Mouse (Mus musculus): ENCODE measurements around the gene Gm40193. TPM values are rescaled to one million over a fixed set of nuclear protein-coding genes. Genes with fewer than 3 reads are reported as not detected.

Gene Gm40193
- polyA plus RNA-seq, 1 experiment from 2014 or later: not detected

GRCm38 (mm10) chr11:70489138-70489537 lies 43.6 kb downstream of the Gm40193 start:
- no peak for TF ChIP-seq CTCF (IDR thresholded peaks at IDR 0.05; ENCODE audit: low read depth)
- ATAC-seq (ENCODE audit: insufficient read depth) (no peak), DNase-seq (no peak)
- Histone ChIP-seq H3K36me3 (ENCODE audit: insufficient read depth) (no peaks in the 10 kb centered on the region), H3K9ac (no peak overlapping the region), H3K4me3 (ENCODE audit: low read depth, low read length) (no peak overlapping the region), H3K27ac (ENCODE audit: low read depth) (no peak overlapping the region), H3K27me3 (ENCODE audit: insufficient read depth, low read length) (no peaks in the 10 kb centered on the region), H3K9me3 (ENCODE audit: low read depth, low read length) (no peaks in the 10 kb centered on the region), H3K4me2 (no peak overlapping the region), H3K4me1 (ENCODE audit: insufficient read depth) (no peaks in the 10 kb centered on the region)
- 82% methylated on average over 3 of the region's 3 CpGs for WGBS

- H3K36me3 ChIP-seq (ENCODE audit: insufficient read depth): no peaks in the 10 kb centered on the region
- H3K27me3 ChIP-seq (ENCODE audit: insufficient read depth, low read length): no peaks in the 10 kb centered on the region
- DNase-seq (no peak), ATAC-seq (ENCODE audit: insufficient read depth) (no peak)
- no peaks in the 10 kb centered on the region for H3K4me1 ChIP-seq (ENCODE audit: insufficient read depth)
- no peak overlapping the region for H3K9ac ChIP-seq
- WGBS: 30% methylated on average over 4 of the region's 4 CpGs
- H3K4me3 ChIP-seq (ENCODE audit: low read depth, low read length): no peak overlapping the region
- H3K9me3 ChIP-seq (ENCODE audit: low read depth, low read length): no peaks in the 10 kb centered on the region
- H3K27ac ChIP-seq (ENCODE audit: low read depth): no peak overlapping the region
- TF ChIP-seq CTCF (IDR thresholded peaks at IDR 0.05; ENCODE audit: low read depth): no peak
- no peak overlapping the region for H3K4me2 ChIP-seq
These were observed 44.9 kb downstream of the Gm40193 start for GRCm38 (mm10) chr11:70487816-70488215.

- WGBS: 19% methylated on average over 2 of the region's 2 CpGs
- ATAC-seq (ENCODE audit: insufficient read depth): no peak
- Histone ChIP-seq H3K36me3 (ENCODE audit: insufficient read depth) (no peaks in the 10 kb centered on the region), H3K4me2 (no peak overlapping the region), H3K9me3 (ENCODE audit: low read depth, low read length) (no peaks in the 10 kb centered on the region), H3K9ac (no peak overlapping the region), H3K27me3 (ENCODE audit: insufficient read depth, low read length) (no peaks in the 10 kb centered on the region), H3K4me3 (ENCODE audit: low read depth, low read length) (no peak overlapping the region), H3K27ac (ENCODE audit: low read depth) (no peak overlapping the region), H3K4me1 (ENCODE audit: insufficient read depth) (no peaks in the 10 kb centered on the region)
- TF ChIP-seq CTCF (IDR thresholded peaks at IDR 0.05; ENCODE audit: low read depth): no peak
- DNase-seq: peak; percentile 37
These were observed 47.2 kb downstream of the Gm40193 start for GRCm38 (mm10) chr11:70485498-70485897.

Other genes with a start within 250 kb of the Gm40193 start
- not detected in 2 replicates for gene Alox12e, start 210.3 kb downstream of the Gm40193 start, polyA plus RNA-seq (2014; fragmentation: Nextera tagmentation; extraction: Ambion mirVana)
- gene Alox15, start 180.9 kb downstream of the Gm40193 start, polyA plus RNA-seq (2014; fragmentation: Nextera tagmentation; extraction: Ambion mirVana): 0.18 and 0.50 TPM in 2 replicates
- 44.4 and 46.5 TPM in 2 replicates for gene Pelp1, start 122.9 kb downstream of the Gm40193 start, polyA plus RNA-seq (2014; fragmentation: Nextera tagmentation; extraction: Ambion mirVana)
- gene Arrb2, start 100.3 kb downstream of the Gm40193 start, polyA plus RNA-seq (2014; fragmentation: Nextera tagmentation; extraction: Ambion mirVana): 15.1 and 17.6 TPM in 2 replicates
- 43.0 and 47.9 TPM in 2 replicates for gene Med11, start 81.0 kb downstream of the Gm40193 start, polyA plus RNA-seq (2014; fragmentation: Nextera tagmentation; extraction: Ambion mirVana)
- 0.28 and 0.65 TPM in 2 replicates for gene Zmynd15, start 73.5 kb downstream of the Gm40193 start, polyA plus RNA-seq (2014; fragmentation: Nextera tagmentation; extraction: Ambion mirVana)
- gene Cxcl16, start 73.0 kb downstream of the Gm40193 start, polyA plus RNA-seq (2014; fragmentation: Nextera tagmentation; extraction: Ambion mirVana): 4.9 and 5.8 TPM in 2 replicates
- gene Tm4sf5, start 27.7 kb downstream of the Gm40193 start, polyA plus RNA-seq (2014; fragmentation: Nextera tagmentation; extraction: Ambion mirVana): 1.2 and 1.3 TPM in 2 replicates
- 0.38 TPM in 1 of 2 replicates, not detected in the other for gene Vmo1, start 18.3 kb downstream of the Gm40193 start, polyA plus RNA-seq (2014; fragmentation: Nextera tagmentation; extraction: Ambion mirVana)
- gene Gltpd2, start 13.7 kb downstream of the Gm40193 start, polyA plus RNA-seq (2014; fragmentation: Nextera tagmentation; extraction: Ambion mirVana): 0.30 and 0.55 TPM in 2 replicates
- 778 and 813 TPM in 2 replicates for gene Psmb6, start 7.6 kb downstream of the Gm40193 start, polyA plus RNA-seq (2014; fragmentation: Nextera tagmentation; extraction: Ambion mirVana)
- gene Pld2, start 7.1 kb upstream of the Gm40193 start, polyA plus RNA-seq (2014; fragmentation: Nextera tagmentation; extraction: Ambion mirVana): 5.9 and 6.4 TPM in 2 replicates
- 15.2 and 15.4 TPM in 2 replicates for gene Mink1, start 29.9 kb upstream of the Gm40193 start, polyA plus RNA-seq (2014; fragmentation: Nextera tagmentation; extraction: Ambion mirVana)
- gene 4930544D05Rik, start 82.9 kb upstream of the Gm40193 start, polyA plus RNA-seq (2014; fragmentation: Nextera tagmentation; extraction: Ambion mirVana): not detected in 2 replicates
- gene Chrne, start 86.3 kb upstream of the Gm40193 start, polyA plus RNA-seq (2014; fragmentation: Nextera tagmentation; extraction: Ambion mirVana): not detected in 2 replicates
- 0.81 and 1.1 TPM in 2 replicates for gene Gp1ba, start 106.2 kb upstream of the Gm40193 start, polyA plus RNA-seq (2014; fragmentation: Nextera tagmentation; extraction: Ambion mirVana)
- gene Rnf167, start 114.3 kb upstream of the Gm40193 start, polyA plus RNA-seq (2014; fragmentation: Nextera tagmentation; extraction: Ambion mirVana): 97.0 and 98.8 TPM in 2 replicates
- gene Slc25a11, start 114.5 kb upstream of the Gm40193 start, polyA plus RNA-seq (2014; fragmentation: Nextera tagmentation; extraction: Ambion mirVana): 128 and 133 TPM in 2 replicates
- 2,124 and 2,138 TPM in 2 replicates for gene Pfn1, start 121.7 kb upstream of the Gm40193 start, polyA plus RNA-seq (2014; fragmentation: Nextera tagmentation; extraction: Ambion mirVana)
- gene Eno3, start 124.3 kb upstream of the Gm40193 start, polyA plus RNA-seq (2014; fragmentation: Nextera tagmentation; extraction: Ambion mirVana): 12.7 and 19.6 TPM in 2 replicates
- 141 and 167 TPM in 2 replicates for gene Spag7, start 136.5 kb upstream of the Gm40193 start, polyA plus RNA-seq (2014; fragmentation: Nextera tagmentation; extraction: Ambion mirVana)
- 15.3 and 16.2 TPM in 2 replicates for gene Camta2, start 155.2 kb upstream of the Gm40193 start, polyA plus RNA-seq (2014; fragmentation: Nextera tagmentation; extraction: Ambion mirVana)
- gene Inca1, start 167.2 kb upstream of the Gm40193 start, polyA plus RNA-seq (2014; fragmentation: Nextera tagmentation; extraction: Ambion mirVana): 1.1 and 1.5 TPM in 2 replicates
- gene Kif1c, start 167.6 kb upstream of the Gm40193 start, polyA plus RNA-seq (2014; fragmentation: Nextera tagmentation; extraction: Ambion mirVana): 12.4 and 13.7 TPM in 2 replicates
- 4.0 and 4.2 TPM in 2 replicates for gene Zfp3, start 231.3 kb upstream of the Gm40193 start, polyA plus RNA-seq (2014; fragmentation: Nextera tagmentation; extraction: Ambion mirVana)